Mouse (Mus musculus) liver, embryonic 14.5 days (tissue): ENCODE data around the gene Atxn3. TPM values are rescaled to one million over a fixed set of nuclear protein-coding genes. Genes with fewer than 3 reads are reported as not detected.
"Not testable (repeated sequence)": the region's sequence is repeated elsewhere in the genome, so short reads cannot be mapped to it uniquely, and the experiment has no call there.

Experiments used
- ATAC-seq: fragments of 200-750 bp; cut with Nextera tagmentation; 2 replicates; pipeline ENCODE4 v1.8.0; 2017; ENCODE audit warnings: moderate number of reproducible peaks, mild to moderate bottlenecking, moderate library complexity; ENCODE audit not compliant: insufficient read depth
- DNase-seq, 3 experiments: peaks; one replicate each; pipeline ENCODE4 v3.0.0-alpha.2; 2012 to 2013; ENCODE audit warnings: low read depth in 3 of 3, low spot score in 3 of 3
- H3K27ac ChIP-seq: fragments of 300-500 bp; sonication (generic); 2 replicates; pipeline ENCODE4 v1.5.1; 2014; ENCODE audit warnings: moderate library complexity, mild to moderate bottlenecking, control low read depth, inconsistent platforms
- H3K27me3 ChIP-seq: fragments of 300-500 bp; sonication (generic); 2 replicates; pipeline ENCODE4 v1.6.1; 2014; ENCODE audit warnings: mild to moderate bottlenecking, low read length, moderate library complexity; ENCODE audit not compliant: control insufficient read depth, insufficient read depth
- H3K36me3 ChIP-seq: fragments of 300-500 bp; sonication (generic); replicated peaks from 2 replicates; pipeline ENCODE4 v1.6.1; 2014; ENCODE audit warnings: low read depth; ENCODE audit not compliant: control insufficient read depth, insufficient read depth
- H3K4me1 ChIP-seq, 2 experiments: fragments of 200-500 bp in 1 of 2; fragments of 300-500 bp in 1 of 2; sonication (generic) in 1 of 2; replicated peaks; 2 replicates each; pipeline ENCODE4 v1.6.1; 2012 to 2014; ENCODE audit warnings: antibody characterized with exemption in 1 of 2, inconsistent platforms in 1 of 2, low read length in 1 of 2; ENCODE audit not compliant: control insufficient read depth in 2 of 2, insufficient read depth in 2 of 2
- H3K4me2 ChIP-seq: fragments of 300-500 bp; sonication (generic); 2 replicates; pipeline ENCODE4 v1.6.1; 2014; ENCODE audit warnings: low read depth, mild to moderate bottlenecking, control low read depth, moderate library complexity
- H3K4me3 ChIP-seq, 2 experiments: fragments of 200-500 bp in 1 of 2; fragments of 300-500 bp in 1 of 2; sonication (generic) in 1 of 2; 2 replicates each; pipeline ENCODE4 v1.5.1; 2012 to 2014; ENCODE audit warnings: low read depth in 2 of 2, low read length in 2 of 2, mild to moderate bottlenecking in 2 of 2, control low read depth in 1 of 2, inconsistent platforms in 1 of 2, moderate library complexity in 1 of 2; ENCODE audit not compliant: insufficient read depth in 1 of 2
- H3K9ac ChIP-seq: fragments of 300-500 bp; sonication (generic); replicated peaks from 2 replicates; pipeline ENCODE4 v1.6.1; 2014; ENCODE audit warnings: mild to moderate bottlenecking, control low read depth, moderate library complexity
- H3K9me3 ChIP-seq: fragments of 300-500 bp; sonication (generic); 2 replicates; pipeline ENCODE4 v1.6.1; 2016; ENCODE audit warnings: low read length, mixed read lengths; ENCODE audit not compliant: control insufficient read depth
- CTCF ChIP-seq: IDR thresholded peaks from 2 replicates; pipeline ENCODE4 v1.5.1; 2016; ENCODE audit warnings: antibody characterized with exemption, low read depth, control low read depth
- EP300 ChIP-seq: IDR thresholded peaks from 2 replicates; pipeline ENCODE4 v1.6.1; 2016; ENCODE audit warnings: antibody characterized with exemption, low read depth
- WGBS: fragments of 180-500 bp; shearing (Covaris S2); extraction: QIAGEN DNeasy Blood & Tissue Kit; methylation state at CpG from one replicate; pipeline ENCODE4 v1.1.7; 2014; ENCODE audit not compliant: insufficient replicate concordance; 5-methylcytosine and 5-hydroxymethylcytosine counted together
- polyA plus RNA-seq, 2 experiments: library from polyadenylated mRNA; depleted of rRNA in 1 of 2; stranded (reverse) in 1 of 2; unstranded in 1 of 2; fragments of >200 nt; fragmentation: Nextera tagmentation in 1 of 2; extraction: Ambion mirVana in 1 of 2; gene quantifications; 2 replicates each; pipeline versions ENCODE4 v1.2.1 to v1.2.3; 2012 to 2014

Gene Atxn3
- polyA plus RNA-seq, 2 experiments: 5.5 to 9.9 TPM

DNA sequence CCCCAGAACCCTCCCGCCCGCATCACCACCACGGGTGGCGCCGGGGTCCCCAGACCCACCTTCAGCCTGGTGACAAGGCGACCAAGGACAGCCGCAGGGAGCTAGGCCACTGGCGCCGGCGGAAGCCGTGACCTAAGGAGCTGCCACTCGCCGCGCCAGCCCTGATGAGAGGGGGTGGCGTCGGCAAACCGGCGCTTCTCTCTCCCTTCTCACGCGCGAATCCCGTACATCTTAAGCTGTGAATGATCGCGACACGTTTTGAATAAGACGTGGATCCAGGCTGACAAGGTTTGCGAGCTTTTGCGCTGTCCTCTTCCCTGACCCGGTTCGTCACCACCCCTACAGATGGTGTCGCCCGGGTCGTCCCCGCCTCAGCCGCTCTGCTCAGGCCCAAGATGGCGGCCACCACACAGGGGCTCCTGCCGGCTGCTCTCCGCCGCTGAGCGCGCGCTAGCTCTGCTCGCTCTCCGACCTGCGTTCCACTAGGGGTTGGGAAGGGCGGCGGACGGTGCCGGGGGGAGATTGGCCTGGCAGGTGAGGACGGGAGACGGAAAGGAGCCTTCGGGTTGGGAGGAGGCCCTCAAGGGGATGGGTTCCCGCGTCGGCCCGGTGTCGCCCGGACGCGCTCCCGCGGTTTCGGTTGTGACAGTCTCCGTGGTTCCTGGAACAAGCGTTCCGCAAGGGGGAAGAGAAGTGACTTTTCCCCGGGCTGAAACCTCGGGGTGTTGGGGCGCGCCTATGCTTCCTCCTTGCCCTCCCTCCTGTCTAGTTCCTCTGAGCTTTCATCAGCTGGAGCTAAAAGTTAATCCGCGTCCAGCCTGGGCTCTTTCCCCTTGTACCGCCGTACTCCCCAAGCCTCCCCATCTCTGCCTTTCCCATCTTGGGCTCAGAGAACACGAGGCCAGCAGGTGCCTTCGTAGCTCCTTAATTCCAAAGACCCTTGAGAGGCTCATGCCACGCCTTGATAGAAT, 17.8 kb upstream of the Atxn3 start, which contains the start of gene Cpsf2:
Cpsf2 (plus strand) TSS at position 388 of the 971 bp plus-strand sequence.
- H3K4me2 ChIP-seq: peak within 1 kb of the TSS; percentile 95
- H3K9ac ChIP-seq: peak within 1 kb of the TSS; percentile 94
- peak within 1 kb of the TSS; percentile 91 to 94 for H3K4me3 ChIP-seq
- TF ChIP-seq EP300: no peak
- TF ChIP-seq CTCF: no peak
- H3K27me3 ChIP-seq: no peaks in the 10 kb centered on the region
- WGBS: under 1% methylated on average over 77 of the region's 77 CpGs
- H3K36me3 ChIP-seq: no peaks in the 10 kb centered on the region; the same call in 1 of the 2 replicates
- peaks cover 27 to 39% of the 10 kb centered on the region in 2 experiments for H3K4me1 ChIP-seq
- peak; percentile 91 for ATAC-seq
- peak; percentile 52 to 66 (median 63) for DNase-seq
- peak within 1 kb of the TSS; percentile 76 for H3K27ac ChIP-seq
- H3K9me3 ChIP-seq: no peaks in the 10 kb centered on the region

DNA sequence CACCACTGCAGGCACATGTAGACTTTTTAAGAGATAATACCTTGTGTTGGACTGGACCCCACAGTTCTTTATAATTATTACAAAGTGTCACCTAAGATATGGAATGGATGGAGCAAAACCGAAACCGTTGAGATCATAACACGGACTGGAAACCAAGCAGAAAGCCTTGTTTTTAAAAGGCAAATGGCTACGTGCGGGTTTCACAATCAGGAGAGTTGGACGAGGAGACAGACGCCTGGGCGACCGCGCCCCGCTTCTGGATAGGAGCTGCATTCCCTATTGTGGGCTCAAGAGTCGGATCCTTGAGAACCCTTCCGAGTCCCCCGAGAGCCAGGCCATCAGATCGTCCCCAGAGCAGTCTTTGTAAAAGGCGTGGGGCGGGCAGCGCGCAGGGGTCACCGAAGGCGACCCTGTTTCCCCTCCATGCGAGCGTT, 17.1 kb upstream of the Atxn3 start:
- ATAC-seq: peak; percentile 55
- TF ChIP-seq EP300 (no peak), CTCF (no peak)
- DNase-seq: no peak
- no peaks in the 10 kb centered on the region for H3K27me3 ChIP-seq
- peak overlapping the region; percentile 76 for H3K27ac ChIP-seq
- WGBS: under 1% methylated on average over 23 of the region's 23 CpGs
- H3K9ac ChIP-seq: peak overlapping the region; percentile 94
- peak overlapping the region; percentile 95 for H3K4me2 ChIP-seq
- H3K4me1 ChIP-seq: peaks cover 25 to 36% of the 10 kb centered on the region in 2 experiments
- no peaks in the 10 kb centered on the region; the same call in 1 of the 2 replicates for H3K36me3 ChIP-seq
- no peaks in the 10 kb centered on the region for H3K9me3 ChIP-seq
- peak overlapping the region; percentile 91 to 94 for H3K4me3 ChIP-seq

DNA sequence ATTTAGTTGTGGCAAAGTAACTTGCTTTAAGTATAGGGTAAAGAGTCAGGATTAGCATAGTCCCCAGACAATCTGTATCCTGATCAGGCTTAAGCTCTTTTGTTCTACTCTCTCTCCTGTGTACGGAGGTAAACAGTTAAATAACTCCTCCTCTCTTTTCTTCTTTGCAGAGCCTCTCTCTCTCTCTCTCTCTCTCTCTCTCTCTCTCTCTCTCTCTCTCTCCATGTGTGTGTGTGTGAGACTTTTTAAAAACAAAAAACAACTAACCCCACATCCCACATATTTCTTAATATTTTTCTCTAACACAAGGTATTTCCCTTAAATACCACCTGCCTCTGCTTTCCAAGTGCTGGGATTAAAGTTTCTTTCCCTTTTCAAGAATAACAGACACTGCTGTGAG, 16.5 kb upstream of the Atxn3 start:
- Histone ChIP-seq H3K9ac (peak overlapping the region; percentile 94), H3K9me3 (no peaks in the 10 kb centered on the region), H3K4me2 (peak overlapping the region; percentile 95), H3K4me3 (peak overlapping the region; percentile 91 to 94), H3K36me3 (peaks cover under 1% of the 10 kb centered on the region), H3K4me1 (peaks cover 20 to 30% of the 10 kb centered on the region in 2 experiments), H3K27me3 (no peaks in the 10 kb centered on the region), H3K27ac (peak overlapping the region; percentile 76)
- WGBS: 4% methylated on average over 1 of the region's 1 CpGs
- TF ChIP-seq EP300: no peak
- TF ChIP-seq CTCF: no peak
- DNase-seq: no peak
- ATAC-seq: no peak

DNA sequence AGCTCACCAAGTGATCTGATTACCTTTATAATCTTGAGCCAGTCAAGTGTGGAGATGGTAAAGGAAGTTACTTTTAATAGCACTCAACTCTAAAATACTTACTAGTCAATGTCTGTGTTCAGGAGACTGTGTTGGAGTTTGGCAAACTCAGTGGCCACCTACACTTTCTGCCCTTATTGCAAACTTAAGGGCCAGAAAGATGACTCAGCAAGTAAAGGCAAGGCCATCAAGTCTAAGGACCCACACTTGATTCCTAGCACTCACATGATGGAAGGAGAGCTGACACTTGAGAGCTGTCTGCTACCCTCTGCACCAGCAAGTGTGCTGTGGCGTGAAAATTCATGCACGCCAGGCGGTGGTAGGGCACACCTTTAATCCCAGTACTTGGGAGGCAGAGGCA, 14.2 kb upstream of the Atxn3 start:
- H3K9me3 ChIP-seq: no peaks in the 10 kb centered on the region
- H3K27ac ChIP-seq: no peak overlapping the region
- H3K4me2 ChIP-seq: no peak overlapping the region
- TF ChIP-seq CTCF (no peak), EP300 (no peak)
- peaks cover 7% of the 10 kb centered on the region for H3K36me3 ChIP-seq
- no peaks in the 10 kb centered on the region for H3K27me3 ChIP-seq
- 86% methylated on average over 3 of the region's 3 CpGs for WGBS
- DNase-seq: no peak
- peaks cover 7 to 13% of the 10 kb centered on the region in 2 experiments for H3K4me1 ChIP-seq
- no peak overlapping the region for H3K9ac ChIP-seq
- no peak overlapping the region for H3K4me3 ChIP-seq
- no peak for ATAC-seq

DNA sequence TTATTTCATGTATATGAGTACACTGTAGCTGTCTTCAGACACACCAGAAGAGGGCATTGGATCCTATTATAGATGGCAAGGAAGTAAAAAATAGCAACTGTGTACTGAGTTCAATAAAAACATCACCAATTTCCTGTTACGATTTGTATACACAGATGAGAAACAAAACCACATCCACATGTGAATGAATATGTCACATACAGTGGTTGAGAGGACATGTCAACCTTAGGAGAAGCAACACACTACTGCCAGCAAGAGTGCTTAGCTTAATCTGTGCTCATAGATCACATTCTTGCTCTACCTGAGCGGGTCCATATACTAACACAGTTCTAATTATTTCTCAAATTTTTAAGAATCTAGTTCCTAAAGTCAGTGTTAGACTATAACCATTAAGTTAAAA, 13.3 kb upstream of the Atxn3 start:
- TF ChIP-seq EP300 (no peak), CTCF (no peak)
- 74% methylated on average over 2 of the region's 2 CpGs for WGBS
- no peaks in the 10 kb centered on the region for H3K27me3 ChIP-seq

DNA sequence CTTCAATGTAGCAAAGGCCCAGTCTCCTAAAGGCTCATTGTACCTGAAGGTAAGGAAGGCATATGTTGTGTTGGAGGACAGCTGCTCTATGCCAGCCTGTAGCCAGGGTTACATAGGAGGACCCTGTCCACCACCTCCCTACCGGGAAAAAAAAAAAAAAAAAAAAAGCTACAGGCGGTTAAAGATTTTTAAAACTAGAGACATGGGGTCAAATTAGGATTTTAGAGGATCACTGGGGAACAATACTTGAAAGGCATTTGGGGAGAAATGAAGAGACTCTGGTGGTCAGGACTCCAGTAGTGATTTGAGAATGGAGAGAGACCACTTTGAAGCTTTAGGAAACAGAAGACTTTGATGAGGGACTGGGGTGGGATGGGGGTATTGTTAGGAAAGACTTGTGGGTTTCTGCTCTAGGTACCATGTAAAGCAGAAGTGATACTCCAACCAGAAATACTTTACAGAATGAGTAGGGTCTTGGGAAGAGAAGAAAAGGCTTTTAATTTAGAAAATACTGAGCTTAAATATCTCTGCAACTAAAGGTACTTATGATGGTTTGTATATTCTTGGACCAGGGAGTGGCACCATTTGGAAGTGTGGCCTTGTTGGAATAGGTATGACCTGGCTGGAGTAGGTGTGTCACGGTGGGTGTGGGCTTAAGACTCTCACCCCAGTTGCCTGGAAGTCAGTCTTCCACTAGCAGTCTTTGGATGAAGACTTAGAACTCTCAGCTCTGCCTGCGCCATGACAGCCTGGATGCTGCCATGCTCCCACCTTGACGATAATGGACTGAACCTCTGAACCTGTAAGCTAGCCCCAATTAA, 1.1 kb upstream of the Atxn3 start:
- Histone ChIP-seq H3K4me1 (peaks cover 0 to 11% of the 10 kb centered on the region in 2 experiments; a peak in 2 of 4 replicates), H3K4me3 (peak overlapping the region in 1 of 2 experiments; percentile 85; a peak in 1 of 4 replicates), H3K4me2 (peak overlapping the region; percentile 69), H3K9ac (peak overlapping the region; percentile 48)
- not testable (repeated sequence) for DNase-seq, H3K9me3 ChIP-seq, ATAC-seq, H3K36me3 ChIP-seq, H3K27me3 ChIP-seq, H3K27ac ChIP-seq
- 75% methylated on average over 5 of the region's 5 CpGs for WGBS

More for the DNA sequence above, 13.3 kb upstream of the Atxn3 start:
- no peak for ATAC-seq
- Histone ChIP-seq H3K27ac (no peak overlapping the region), H3K4me2 (no peak overlapping the region), H3K36me3 (peaks cover 10% of the 10 kb centered on the region), H3K4me3 (no peak overlapping the region), H3K9me3 (no peaks in the 10 kb centered on the region), H3K4me1 (peaks cover 2 to 6% of the 10 kb centered on the region in 2 experiments; a peak in 1 of 4 replicates), H3K9ac (no peak overlapping the region)
- no peak for DNase-seq
